ENCODE assay signal across 8 mouse cellular contexts in the genomic region with DNA sequence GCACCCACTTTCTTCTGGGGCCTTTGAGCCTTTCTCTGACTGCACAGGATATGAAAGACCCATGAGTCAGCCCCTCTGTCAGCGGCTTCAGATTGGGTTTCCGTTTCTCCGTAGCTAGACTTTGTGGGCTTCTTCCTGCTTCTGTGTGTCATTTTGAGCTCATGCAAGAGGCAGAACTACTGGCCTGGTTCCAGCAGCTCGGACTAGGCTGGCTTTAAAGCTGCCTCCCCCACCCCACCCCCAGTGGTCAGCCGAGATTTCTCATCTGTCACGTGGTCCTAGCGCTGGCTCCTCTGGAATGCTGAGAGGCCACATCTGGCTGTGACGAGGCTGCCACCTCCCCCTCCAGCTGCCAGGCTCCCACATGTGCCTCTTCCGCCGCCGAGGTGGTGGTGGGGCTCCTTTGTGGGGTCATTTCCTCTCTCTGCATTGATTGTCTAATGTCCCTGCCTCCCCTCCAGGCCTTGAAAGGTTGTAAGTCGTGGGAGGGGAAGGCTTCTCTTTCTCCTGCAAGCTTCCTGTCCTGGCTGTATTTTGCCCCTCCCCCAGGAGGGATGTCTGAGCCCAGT. TPM values are rescaled to one million over a fixed set of nuclear protein-coding genes. Genes with fewer than 3 reads are reported as not detected.
A peak's percentile ranks its signal among the peaks of the same experiment; 100 is the strongest.
DNase-seq lines count a peak whose midpoint lies in the region; ATAC-seq and TF ChIP-seq lines count a peak whose summit lies in the region.

No protein-coding gene starts in this region.

- 1% methylated on average over 12 of the region's 12 CpGs for WGBS in hindbrain, embryonic 15.5 days
- 1% methylated on average over 12 of the region's 12 CpGs for whole genome bisulfite sequencing in midbrain, embryonic 10.5 days

- H3K27me3 ChIP-seq in hindbrain, embryonic 15.5 days, result no peaks in the 10 kb centered on the region
- peaks cover 6% of the 10 kb centered on the region; the same call in 1 of the 2 replicates for H3K27me3 ChIP-seq in midbrain, embryonic 10.5 days (ENCODE audit: low read depth, poor library complexity, severe bottlenecking)

- H3K4me2 ChIP-seq in hindbrain, embryonic 15.5 days, result peak overlapping the region; percentile 50

- peak overlapping the region; percentile 65 for H3K4me3 ChIP-seq in gastrocnemius, adult 2 months
- H3K4me3 ChIP-seq in hindbrain, embryonic 15.5 days, result peak overlapping the region; percentile 14
- peak overlapping the region; percentile 45 for H3K4me3 ChIP-seq in midbrain, embryonic 10.5 days

- ATAC-seq in hindbrain, embryonic 15.5 days (ENCODE audit: low FRiP score, low read depth), result peak; percentile 54
- no peak for ATAC-seq in erythroid progenitor cell, adult 5-6 weeks (replicated peaks; ENCODE audit: low FRiP score, poor library complexity, severe bottlenecking)

- intact Hi-C loops in gastrocnemius, adult 2 months (cut with DNase I), result no loop called here
- intact Hi-C loops in left cerebral cortex, postnatal 4 days (cut with DNase I), result no loop called here

- peak overlapping the region; percentile 34 for H3K9ac ChIP-seq in hindbrain, embryonic 15.5 days

- peak; percentile 96 for DNase-seq in NIH3T3 (ENCODE audit: low read depth)
- peak; percentile 43 to 52 for DNase-seq in cerebellum, postnatal 4 days (ENCODE audit: low spot score in 2 of 2)
- DNase-seq in gastrocnemius, adult 2 months, result peak; percentile 88
- DNase-seq in left cerebral cortex, postnatal 4 days, result peak; percentile 75
- peak; percentile 87 for DNase-seq in midbrain, embryonic 10.5 days (ENCODE audit: low spot score)
- peak; percentile 71 for DNase-seq in right cerebral cortex, postnatal 4 days

- peaks cover 58% of the 10 kb centered on the region for H3K4me1 ChIP-seq in hindbrain, embryonic 15.5 days (replicated peaks)
- H3K4me1 ChIP-seq in midbrain, embryonic 10.5 days, result peaks cover 81% of the 10 kb centered on the region

- peak overlapping the region; percentile 82 for H3K27ac ChIP-seq in gastrocnemius, adult 2 months
- peak overlapping the region; percentile 79 for H3K27ac ChIP-seq in hindbrain, embryonic 15.5 days (replicated peaks)
- H3K27ac ChIP-seq in midbrain, embryonic 10.5 days (replicated peaks), result peak overlapping the region; percentile 85

- no peaks in the 10 kb centered on the region for H3K36me3 ChIP-seq in hindbrain, embryonic 15.5 days
- no peaks in the 10 kb centered on the region for H3K36me3 ChIP-seq in midbrain, embryonic 10.5 days

- 0 out of 2 replicates have a peak, but pooled peaks have one; percentile 3 for TF ChIP-seq CTCF in gastrocnemius, adult 2 months (IDR thresholded peaks at IDR 0.05)

- H3K9me3 ChIP-seq in hindbrain, embryonic 15.5 days, result no peaks in the 10 kb centered on the region
- H3K9me3 ChIP-seq in midbrain, embryonic 10.5 days (replicated peaks), result no peaks in the 10 kb centered on the region

RNA-seq across cellular contexts. Expression of gene Gm21969, which starts 4.0 kb away (rescaled TPM):
- total RNA-seq in gastrocnemius, adult 2 months (2021), result not detected
- polyA plus RNA-seq in hindbrain, embryonic 15.5 days (2015; fragmentation: Nextera tagmentation; extraction: Ambion mirVana), result not detected in 2 replicates
- total RNA-seq in left cerebral cortex, postnatal 4 days (2021), result under 1 TPM in 1 of 2 experiments, not detected in 1; 0.12 TPM
- polyA plus RNA-seq in midbrain, embryonic 10.5 days (2016; fragmentation: Nextera tagmentation; extraction: Ambion mirVana), result not detected in 2 replicates
- not detected in 2 replicates for total RNA-seq in erythroid progenitor cell, adult 5-6 weeks (2015; ENCODE audit: low replicate concordance)
- total RNA-seq in erythroid progenitor cell, adult 5-6 weeks (2017; ENCODE audit: low replicate concordance), result not detected in 2 replicates

RNA-seq across cellular contexts. Expression of gene Aldh4a1, which starts 23.6 kb away (rescaled TPM):
- 10 to 100 TPM; 58.2 to 75.6 TPM for total RNA-seq in gastrocnemius, adult 2 months (2021)
- polyA plus RNA-seq in hindbrain, embryonic 15.5 days (2015; fragmentation: Nextera tagmentation; extraction: Ambion mirVana), result 27.5 and 29.4 TPM in 2 replicates
- 10 to 100 TPM; 23.6 to 25.0 TPM for total RNA-seq in left cerebral cortex, postnatal 4 days (2021)
- polyA plus RNA-seq in midbrain, embryonic 10.5 days (2016; fragmentation: Nextera tagmentation; extraction: Ambion mirVana), result 21.3 and 24.2 TPM in 2 replicates
- total RNA-seq in erythroid progenitor cell, adult 5-6 weeks (2015; ENCODE audit: low replicate concordance), result 1.7 and 1.8 TPM in 2 replicates
- total RNA-seq in erythroid progenitor cell, adult 5-6 weeks (2017; ENCODE audit: low replicate concordance), result 0.30 and 4.7 TPM in 2 replicates

RNA-seq across cellular contexts. Expression of gene Tas1r2, which starts 54.3 kb away (rescaled TPM):
- total RNA-seq in gastrocnemius, adult 2 months (2021), result not detected
- polyA plus RNA-seq in hindbrain, embryonic 15.5 days (2015; fragmentation: Nextera tagmentation; extraction: Ambion mirVana), result not detected in 2 replicates
- total RNA-seq in left cerebral cortex, postnatal 4 days (2021), result not detected
- polyA plus RNA-seq in midbrain, embryonic 10.5 days (2016; fragmentation: Nextera tagmentation; extraction: Ambion mirVana), result 0.09 TPM in 1 of 2 replicates, not detected in the other
- not detected in 2 replicates for total RNA-seq in erythroid progenitor cell, adult 5-6 weeks (2015; ENCODE audit: low replicate concordance)
- total RNA-seq in erythroid progenitor cell, adult 5-6 weeks (2017; ENCODE audit: low replicate concordance), result not detected in 2 replicates

Comparison
In these comparisons a context has a peak if more than half of its experiments do, and no peak if none do; other contexts are left out.
1. H3K4me3 ChIP-seq: peak in every context shown above with its lines; median percentile 65 in gastrocnemius, adult 2 months; 45 in midbrain, embryonic 10.5 days; 14 in hindbrain, embryonic 15.5 days.
2. RNA of gene Aldh4a1, which starts 23.6 kb away (total RNA-seq): 58.2 to 75.6 TPM in gastrocnemius, adult 2 months and 23.6 to 25.0 TPM in left cerebral cortex, postnatal 4 days; 0.30 to 4.7 TPM in erythroid progenitor cell, adult 5-6 weeks; every median in the first group is over 4 times any median in the second.
3. Peak in every context shown above with its lines, with median percentiles within 50 percentile points of each other: DNase-seq and H3K27ac ChIP-seq.